Mouse (Mus musculus): ENCODE data around the gene Sp2. TPM values are rescaled to one million over a fixed set of nuclear protein-coding genes. Genes with fewer than 3 reads are reported as not detected.

Sp2 gene
- polyA plus RNA-seq (2021; fragmentation: Nextera tagmentation), result 3.6 and 7.2 TPM in 2 replicates
- long read RNA-seq, experiment 1, partial matches to known transcripts, result 2 of 12 reads
- long read RNA-seq, experiment 1, other reads (novel, unspliced or antisense), result 8 of 12 reads
- long read RNA-seq, experiment 2, partial matches to known transcripts, result 1 of 4 reads
- long read RNA-seq, experiment 2, other reads (novel, unspliced or antisense), result 3 of 4 reads

GRCm38 (mm10) chr11:96982859-96983258 is at the start of gene Sp2:
Gene Sp2, minus strand, starts transcription at chr11:96982959.

GRCm38 (mm10) chr11:97029686-97030417 is 47.1 kb upstream of the Sp2 start, which contains the start of gene Scrn2:
Gene Scrn2, plus strand, starts transcription at chr11:97029938.

GRCm38 (mm10) chr11:97013121-97013670 is 30.4 kb upstream of the Sp2 start, which contains the start of gene Sp6:
Gene Sp6, plus strand, starts transcription at chr11:97013394.

GRCm38 (mm10) chr11:96943746-96944304 is 38.9 kb downstream of the Sp2 start, which contains the start of gene Pnpo:
Gene Pnpo, minus strand, starts transcription at chr11:96943986.

GRCm38 (mm10) chr11:96928088-96928487 is 54.7 kb downstream of the Sp2 start, which contains the start of gene Prr15l:
Gene Prr15l, plus strand, starts transcription at chr11:96928104.

GRCm38 (mm10) chr11:96916044-96916884 is 66.5 kb downstream of the Sp2 start, which contains the start of gene Cdk5rap3:
Gene Cdk5rap3, minus strand, starts transcription at chr11:96916496.

Other genes starting within 250 kb of the Sp2 start
- 14.9 and 16.7 TPM in 2 replicates for gene Snx11, start 205.4 kb downstream of the Sp2 start, polyA plus RNA-seq (2021; fragmentation: Nextera tagmentation)
- gene Cbx1, start 193.8 kb downstream of the Sp2 start, polyA plus RNA-seq (2021; fragmentation: Nextera tagmentation), result 25.2 and 35.2 TPM in 2 replicates
- 49.3 and 58.5 TPM in 2 replicates for gene Nfe2l1, start 153.0 kb downstream of the Sp2 start, polyA plus RNA-seq (2021; fragmentation: Nextera tagmentation)
- gene Copz2, start 133.1 kb downstream of the Sp2 start, polyA plus RNA-seq (2021; fragmentation: Nextera tagmentation), result 8.5 and 22.0 TPM in 2 replicates
- gene Cdk5rap3, start 66.5 kb downstream of the Sp2 start, polyA plus RNA-seq (2021; fragmentation: Nextera tagmentation), result 35.2 and 39.4 TPM in 2 replicates
- gene Prr15l, start 54.9 kb downstream of the Sp2 start, polyA plus RNA-seq (2021; fragmentation: Nextera tagmentation), result 0.16 TPM in 1 of 2 replicates, not detected in the other
- gene Pnpo, start 39.0 kb downstream of the Sp2 start, polyA plus RNA-seq (2021; fragmentation: Nextera tagmentation), result 31.9 and 40.4 TPM in 2 replicates
- gene Sp6, start 30.4 kb upstream of the Sp2 start, polyA plus RNA-seq (2021; fragmentation: Nextera tagmentation), result 0.09 and 0.13 TPM in 2 replicates
- gene Scrn2, start 47.0 kb upstream of the Sp2 start, polyA plus RNA-seq (2021; fragmentation: Nextera tagmentation), result 6.3 and 7.4 TPM in 2 replicates
- gene Lrrc46, start 58.4 kb upstream of the Sp2 start, polyA plus RNA-seq (2021; fragmentation: Nextera tagmentation), result 0.78 and 0.80 TPM in 2 replicates
- gene Mrpl10, start 58.6 kb upstream of the Sp2 start, polyA plus RNA-seq (2021; fragmentation: Nextera tagmentation), result 63.3 and 69.1 TPM in 2 replicates
- 4.2 and 4.7 TPM in 2 replicates for gene Osbpl7, start 67.7 kb upstream of the Sp2 start, polyA plus RNA-seq (2021; fragmentation: Nextera tagmentation)
- gene Tbx21, start 132.4 kb upstream of the Sp2 start, polyA plus RNA-seq (2021; fragmentation: Nextera tagmentation), result 0.14 TPM in 1 of 2 replicates, not detected in the other
- gene Tbkbp1, start 168.5 kb upstream of the Sp2 start, polyA plus RNA-seq (2021; fragmentation: Nextera tagmentation), result 1.2 and 2.4 TPM in 2 replicates
- gene Kpnb1, start 204.9 kb upstream of the Sp2 start, polyA plus RNA-seq (2021; fragmentation: Nextera tagmentation), result 9.4 and 10.9 TPM in 2 replicates

Measured in left cerebral cortex, adult 6 months (tissue).